Mouse (Mus musculus) macrophage (primary cell): ENCODE results near the gene Glis3. TPM values are rescaled to one million over a fixed set of nuclear protein-coding genes. Genes with fewer than 3 reads are reported as not detected.

Experiments used
- H3K27ac ChIP-seq: fragments of 350-480 bp; formaldehyde crosslinking; 2 replicates; pipeline ENCODE4 v1.9.0; 2021
- H3K36me3 ChIP-seq: fragments of 350-480 bp; formaldehyde crosslinking; 2 replicates; pipeline ENCODE4 v1.9.0; 2021; ENCODE audit errors: inconsistent target
- H3K4me3 ChIP-seq: fragments of 350-480 bp; formaldehyde crosslinking; 2 replicates; pipeline ENCODE4 v1.9.0; 2021; ENCODE audit errors: inconsistent target
- H3K79me2 ChIP-seq: fragments of 350-480 bp; formaldehyde crosslinking; 2 replicates; pipeline ENCODE4 v1.9.0; 2021; ENCODE audit errors: inconsistent target
- WGBS: methylation state at CpG from one replicate; pipeline ENCODE4 v1.1.7; 2026; ENCODE audit warnings: inconsistent platforms; ENCODE audit not compliant: missing documents; 5-methylcytosine and 5-hydroxymethylcytosine counted together
- polyA plus RNA-seq: library from polyadenylated mRNA; stranded (reverse); fragments of 250-400 nt; gene quantifications from 3 replicates; pipeline ENCODE4 v1.2.4, GENCODE M21; 2018; ENCODE audit warnings: inconsistent platforms

The Glis3 gene
- polyA plus RNA-seq, 1 experiment from 2014 or later = 2.5 TPM

- no peak overlapping the region for H3K4me3 ChIP-seq
- WGBS = 89% methylated on average over 6 of the region's 6 CpGs
- no peak overlapping the region for H3K27ac ChIP-seq
- H3K36me3 ChIP-seq = no peaks in the 10 kb centered on the region
- H3K79me2 ChIP-seq = no peaks in the 10 kb centered on the region
Observed at GRCm38 (mm10) chr19:28478055-28478454, 201.8 kb downstream of the Glis3 start.

GRCm38 (mm10) chr19:28477326-28477863 lies 202.5 kb downstream of the Glis3 start:
- H3K36me3 ChIP-seq = no peaks in the 10 kb centered on the region
- no peaks in the 10 kb centered on the region for H3K79me2 ChIP-seq
- no peak overlapping the region for H3K4me3 ChIP-seq
- no peak overlapping the region for H3K27ac ChIP-seq
- 89% methylated on average over 6 of the region's 6 CpGs for WGBS

GRCm38 (mm10) chr19:28473621-28474020 lies 206.3 kb downstream of the Glis3 start:
- H3K36me3 ChIP-seq = no peaks in the 10 kb centered on the region
- H3K27ac ChIP-seq = no peak overlapping the region
- 96% methylated on average over 5 of the region's 5 CpGs for WGBS
- H3K79me2 ChIP-seq = no peaks in the 10 kb centered on the region
- no peak overlapping the region for H3K4me3 ChIP-seq

- no peak overlapping the region for H3K4me3 ChIP-seq
- H3K79me2 ChIP-seq = no peaks in the 10 kb centered on the region
- no peaks in the 10 kb centered on the region for H3K36me3 ChIP-seq
- H3K27ac ChIP-seq = no peak overlapping the region
- WGBS = 85% methylated on average over 3 of the region's 8 CpGs
Observed at GRCm38 (mm10) chr19:28471144-28471543, 208.7 kb downstream of the Glis3 start.

- H3K79me2 ChIP-seq = no peaks in the 10 kb centered on the region
- WGBS = 91% methylated on average over 5 of the region's 5 CpGs
- no peak overlapping the region for H3K4me3 ChIP-seq
- no peak overlapping the region for H3K27ac ChIP-seq
- no peaks in the 10 kb centered on the region for H3K36me3 ChIP-seq
Observed at GRCm38 (mm10) chr19:28465779-28466178, 214.1 kb downstream of the Glis3 start.

- H3K27ac ChIP-seq = 0 out of 2 replicates have a peak overlapping the region, but pooled peaks have one; percentile 10
- 95% methylated on average over 8 of the region's 8 CpGs for WGBS
- H3K4me3 ChIP-seq = no peak overlapping the region
- no peaks in the 10 kb centered on the region for H3K79me2 ChIP-seq
- no peaks in the 10 kb centered on the region for H3K36me3 ChIP-seq
Observed at GRCm38 (mm10) chr19:28454331-28454730, 225.5 kb downstream of the Glis3 start.

GRCm38 (mm10) chr19:28452951-28453520 lies 226.8 kb downstream of the Glis3 start:
- 96% methylated on average over 12 of the region's 12 CpGs for WGBS

GRCm38 (mm10) chr19:28448811-28449210 lies 231.1 kb downstream of the Glis3 start:
- Histone ChIP-seq H3K36me3 (no peaks in the 10 kb centered on the region), H3K79me2 (no peaks in the 10 kb centered on the region), H3K27ac (no peak overlapping the region), H3K4me3 (no peak overlapping the region)
- WGBS = 88% methylated on average over 4 of the region's 4 CpGs

More at GRCm38 (mm10) chr19:28452951-28453520, 226.8 kb downstream of the Glis3 start:
- H3K36me3 ChIP-seq = no peaks in the 10 kb centered on the region
- no peak overlapping the region for H3K4me3 ChIP-seq
- no peaks in the 10 kb centered on the region for H3K79me2 ChIP-seq
- H3K27ac ChIP-seq = no peak overlapping the region

- no peak overlapping the region for H3K27ac ChIP-seq
- H3K36me3 ChIP-seq = no peaks in the 10 kb centered on the region
- 94% methylated on average over 4 of the region's 4 CpGs for WGBS
Observed at GRCm38 (mm10) chr19:28442161-28442560, 237.7 kb downstream of the Glis3 start.

GRCm38 (mm10) chr19:28436457-28437148 lies 243.3 kb downstream of the Glis3 start:
- no peak overlapping the region for H3K4me3 ChIP-seq
- no peaks in the 10 kb centered on the region for H3K36me3 ChIP-seq
- no peak overlapping the region for H3K27ac ChIP-seq
- no peaks in the 10 kb centered on the region for H3K79me2 ChIP-seq
- WGBS = 93% methylated on average over 12 of the region's 12 CpGs

More at GRCm38 (mm10) chr19:28442161-28442560, 237.7 kb downstream of the Glis3 start:
- no peaks in the 10 kb centered on the region for H3K79me2 ChIP-seq
- no peak overlapping the region for H3K4me3 ChIP-seq

GRCm38 (mm10) chr19:28428220-28428816 lies 251.6 kb downstream of the Glis3 start:
- 14% methylated on average over 6 of the region's 6 CpGs for WGBS
- Histone ChIP-seq H3K36me3 (no peaks in the 10 kb centered on the region), H3K4me3 (no peak overlapping the region)

GRCm38 (mm10) chr19:28424180-28424579 lies 255.7 kb downstream of the Glis3 start:
- WGBS = 12% methylated on average over 5 of the region's 5 CpGs

More at GRCm38 (mm10) chr19:28428220-28428816, 251.6 kb downstream of the Glis3 start:
- Histone ChIP-seq H3K79me2 (no peaks in the 10 kb centered on the region), H3K27ac (no peak overlapping the region)

GRCm38 (mm10) chr19:28422939-28423338 lies 256.9 kb downstream of the Glis3 start:
- H3K36me3 ChIP-seq = no peaks in the 10 kb centered on the region
- H3K79me2 ChIP-seq = no peaks in the 10 kb centered on the region
- WGBS = 32% methylated on average over 9 of the region's 9 CpGs
- H3K4me3 ChIP-seq = no peak overlapping the region
- H3K27ac ChIP-seq = no peak overlapping the region

More at GRCm38 (mm10) chr19:28424180-28424579, 255.7 kb downstream of the Glis3 start:
- H3K79me2 ChIP-seq = no peaks in the 10 kb centered on the region
- no peak overlapping the region for H3K4me3 ChIP-seq
- no peaks in the 10 kb centered on the region for H3K36me3 ChIP-seq
- no peak overlapping the region for H3K27ac ChIP-seq

- Histone ChIP-seq H3K4me3 (no peak overlapping the region), H3K79me2 (no peaks in the 10 kb centered on the region), H3K27ac (no peak overlapping the region), H3K36me3 (no peaks in the 10 kb centered on the region)
- 94% methylated on average over 5 of the region's 5 CpGs for WGBS
Observed at GRCm38 (mm10) chr19:28416069-28416468, 263.8 kb downstream of the Glis3 start.

GRCm38 (mm10) chr19:28408787-28409186 lies 271.1 kb downstream of the Glis3 start:
- Histone ChIP-seq H3K36me3 (no peaks in the 10 kb centered on the region), H3K79me2 (no peaks in the 10 kb centered on the region), H3K4me3 (no peak overlapping the region), H3K27ac (no peak overlapping the region)
- 81% methylated on average over 3 of the region's 3 CpGs for WGBS
